Mouse (Mus musculus): ENCODE results near the gene Gen1. TPM values are rescaled to one million over a fixed set of nuclear protein-coding genes. Genes with fewer than 3 reads are reported as not detected.

Gen1 gene
- polyA plus RNA-seq, 1 experiment from 2014 or later, result 11.9 TPM

DNA sequence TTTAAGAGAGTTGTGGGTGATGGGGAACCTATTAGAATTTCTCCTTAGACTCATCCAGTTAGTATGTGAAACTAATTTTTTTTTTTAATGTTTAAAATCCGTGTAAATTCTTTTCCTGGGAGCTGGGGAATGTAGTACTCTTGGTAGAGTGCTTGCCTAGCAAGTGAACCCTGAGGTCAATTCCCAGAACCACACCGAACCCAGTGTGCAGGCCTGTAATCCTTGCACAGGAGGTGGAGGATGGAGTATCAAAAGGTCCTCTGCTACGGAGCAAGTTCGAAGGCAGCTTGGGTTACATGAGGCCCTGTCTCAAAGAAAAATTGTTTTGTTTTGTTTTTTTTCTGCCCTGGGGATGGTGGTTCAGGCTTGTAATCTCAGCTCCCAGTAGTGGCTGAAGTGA is 1.4 kb upstream of the Gen1 start:
- Histone ChIP-seq H3K27ac (0 out of 2 replicates have a peak overlapping the region, but pooled peaks have one; percentile 96), H3K36me3 (no peaks in the 10 kb centered on the region)

GRCm38 (mm10) chr12:11266282-11266985 is 833 bp upstream of the Gen1 start:
- H3K9me3 ChIP-seq, result no peaks in the 10 kb centered on the region
- ATAC-seq (ENCODE audit: borderline replicate concordance, extremely low read depth, low FRiP score, low TSS enrichment), result peak; percentile 72
- peaks cover 23% of the 10 kb centered on the region for H3K4me1 ChIP-seq
- peak overlapping the region; percentile 60 for H3K4me2 ChIP-seq
- H3K27ac ChIP-seq, result peak overlapping the region; percentile 96
- H3K4me3 ChIP-seq, result peak overlapping the region; percentile 92
- WGBS, result under 1% methylated on average over 49 of the region's 51 CpGs
- no peaks in the 10 kb centered on the region for H3K36me3 ChIP-seq
- peak overlapping the region; percentile 98 for H3K9ac ChIP-seq
- no peaks in the 10 kb centered on the region for H3K27me3 ChIP-seq

More for the DNA sequence above, 1.4 kb upstream of the Gen1 start:
- H3K9me3 ChIP-seq, result no peaks in the 10 kb centered on the region
- H3K9ac ChIP-seq, result peak overlapping the region; percentile 98
- WGBS, result 2% methylated on average over 4 of the region's 4 CpGs
- H3K4me3 ChIP-seq, result peak overlapping the region; percentile 92
- H3K4me2 ChIP-seq, result peak overlapping the region; percentile 60
- no peaks in the 10 kb centered on the region for H3K27me3 ChIP-seq
- no peak for ATAC-seq (ENCODE audit: borderline replicate concordance, extremely low read depth, low FRiP score, low TSS enrichment)
- peaks cover 23% of the 10 kb centered on the region for H3K4me1 ChIP-seq

- Histone ChIP-seq H3K4me3 (peak overlapping the region; percentile 92), H3K4me2 (peak overlapping the region; percentile 85), H3K36me3 (no peaks in the 10 kb centered on the region), H3K9me3 (no peaks in the 10 kb centered on the region), H3K4me1 (peaks cover 23% of the 10 kb centered on the region), H3K9ac (peak overlapping the region; percentile 68), H3K27ac (peak overlapping the region; percentile 96), H3K27me3 (no peaks in the 10 kb centered on the region)
- ATAC-seq (ENCODE audit: borderline replicate concordance, extremely low read depth, low FRiP score, low TSS enrichment), result no peak
- 2% methylated on average over 13 of the region's 13 CpGs for WGBS
Observed at GRCm38 (mm10) chr12:11264895-11265294, 706 bp downstream of the Gen1 start.

DNA sequence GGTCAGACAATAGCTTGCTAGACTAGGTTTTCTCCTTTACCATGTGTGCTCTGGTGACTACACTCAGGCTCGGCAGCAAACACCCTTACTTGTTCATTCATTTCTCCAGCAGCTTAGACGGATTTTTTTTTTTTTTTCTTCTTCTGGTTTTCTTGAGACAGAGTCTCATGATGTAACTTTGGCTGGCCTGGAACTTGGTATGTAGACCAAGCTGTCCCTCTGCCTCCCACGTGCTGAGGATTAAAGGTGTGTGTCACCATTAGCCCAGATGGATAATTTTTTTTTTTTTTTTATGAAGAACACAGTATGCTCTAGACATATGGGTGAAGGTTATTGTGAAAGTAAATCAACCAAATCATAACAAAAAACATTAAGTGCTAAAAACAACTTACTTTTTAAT is 15.3 kb downstream of the Gen1 start:
- ATAC-seq (ENCODE audit: borderline replicate concordance, extremely low read depth, low FRiP score, low TSS enrichment), result no peak
- Histone ChIP-seq H3K9ac (no peak overlapping the region), H3K4me2 (no peak overlapping the region), H3K4me1 (no peaks in the 10 kb centered on the region), H3K27ac (no peak overlapping the region), H3K27me3 (no peaks in the 10 kb centered on the region), H3K4me3 (no peak overlapping the region), H3K9me3 (no peaks in the 10 kb centered on the region), H3K36me3 (peaks cover 12% of the 10 kb centered on the region; the same call in 1 of the 2 replicates)
- 73% methylated on average over 3 of the region's 3 CpGs for WGBS

DNA sequence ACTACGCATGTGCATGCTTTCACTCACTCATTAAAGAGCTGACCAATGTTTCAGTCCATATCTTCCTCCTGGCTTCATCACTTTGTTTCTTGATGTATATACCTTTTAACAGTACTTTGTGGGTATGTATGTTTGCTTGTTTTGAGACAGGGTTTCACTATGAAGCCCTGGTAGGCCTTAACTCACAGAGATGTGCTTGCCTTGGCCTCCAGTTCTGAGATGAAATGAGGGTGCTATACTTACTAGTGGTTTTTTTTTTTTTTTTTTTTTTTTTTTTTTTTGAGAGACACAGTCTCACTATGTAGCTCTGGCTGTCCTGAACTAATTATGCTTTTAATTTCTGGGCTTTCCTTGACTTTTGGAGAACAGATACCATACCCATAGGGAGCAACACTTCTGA is 18.1 kb downstream of the Gen1 start:
- WGBS, result 91% methylated on average over 1 of the region's 1 CpGs
- H3K27ac ChIP-seq, result no peak overlapping the region
- no peaks in the 10 kb centered on the region for H3K4me1 ChIP-seq
- no peak overlapping the region for H3K4me2 ChIP-seq
- H3K27me3 ChIP-seq, result no peaks in the 10 kb centered on the region
- H3K9me3 ChIP-seq, result no peaks in the 10 kb centered on the region
- H3K36me3 ChIP-seq, result peaks cover 17% of the 10 kb centered on the region; the same call in 1 of the 2 replicates
- ATAC-seq (ENCODE audit: borderline replicate concordance, extremely low read depth, low FRiP score, low TSS enrichment), result no peak
- H3K4me3 ChIP-seq, result no peak overlapping the region
- no peak overlapping the region for H3K9ac ChIP-seq

DNA sequence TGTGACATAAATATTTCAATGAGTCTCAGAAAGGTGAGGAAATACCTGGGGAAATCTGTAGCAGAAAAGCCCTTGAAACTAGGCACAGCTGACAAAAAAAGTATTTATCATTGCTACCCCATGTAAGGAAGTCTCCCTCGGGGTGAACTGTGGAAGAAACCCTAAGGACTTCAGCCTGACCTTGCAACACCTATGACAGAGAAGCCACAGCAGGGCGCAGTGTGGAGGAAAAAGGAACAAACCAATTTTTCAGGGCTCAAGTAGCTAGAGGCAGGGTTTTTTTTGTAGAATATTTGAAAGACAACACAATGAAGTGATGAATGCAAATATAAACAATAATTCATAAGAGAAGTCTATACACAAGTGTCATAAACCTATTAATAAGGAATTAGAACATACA is 29.6 kb downstream of the Gen1 start:
- Histone ChIP-seq H3K4me2 (no peak overlapping the region), H3K27ac (no peak overlapping the region), H3K9me3 (no peaks in the 10 kb centered on the region), H3K9ac (no peak overlapping the region), H3K27me3 (no peaks in the 10 kb centered on the region), H3K4me3 (no peak overlapping the region), H3K36me3 (peaks cover 2% of the 10 kb centered on the region; the same call in 1 of the 2 replicates), H3K4me1 (no peaks in the 10 kb centered on the region)
- WGBS, result 54% methylated on average over 2 of the region's 2 CpGs
- ATAC-seq (ENCODE audit: borderline replicate concordance, extremely low read depth, low FRiP score, low TSS enrichment), result no peak

- no peak overlapping the region for H3K4me2 ChIP-seq
- ATAC-seq (ENCODE audit: borderline replicate concordance, extremely low read depth, low FRiP score, low TSS enrichment), result no peak
- WGBS, result 73% methylated on average over 2 of the region's 2 CpGs
- no peak overlapping the region for H3K4me3 ChIP-seq
- H3K9ac ChIP-seq, result no peak overlapping the region
- H3K27ac ChIP-seq, result no peak overlapping the region
- H3K27me3 ChIP-seq, result no peaks in the 10 kb centered on the region
- H3K9me3 ChIP-seq, result no peaks in the 10 kb centered on the region
- no peaks in the 10 kb centered on the region for H3K36me3 ChIP-seq
- H3K4me1 ChIP-seq, result peaks cover 5% of the 10 kb centered on the region
Observed at GRCm38 (mm10) chr12:11230267-11230666, 35.3 kb downstream of the Gen1 start.

DNA sequence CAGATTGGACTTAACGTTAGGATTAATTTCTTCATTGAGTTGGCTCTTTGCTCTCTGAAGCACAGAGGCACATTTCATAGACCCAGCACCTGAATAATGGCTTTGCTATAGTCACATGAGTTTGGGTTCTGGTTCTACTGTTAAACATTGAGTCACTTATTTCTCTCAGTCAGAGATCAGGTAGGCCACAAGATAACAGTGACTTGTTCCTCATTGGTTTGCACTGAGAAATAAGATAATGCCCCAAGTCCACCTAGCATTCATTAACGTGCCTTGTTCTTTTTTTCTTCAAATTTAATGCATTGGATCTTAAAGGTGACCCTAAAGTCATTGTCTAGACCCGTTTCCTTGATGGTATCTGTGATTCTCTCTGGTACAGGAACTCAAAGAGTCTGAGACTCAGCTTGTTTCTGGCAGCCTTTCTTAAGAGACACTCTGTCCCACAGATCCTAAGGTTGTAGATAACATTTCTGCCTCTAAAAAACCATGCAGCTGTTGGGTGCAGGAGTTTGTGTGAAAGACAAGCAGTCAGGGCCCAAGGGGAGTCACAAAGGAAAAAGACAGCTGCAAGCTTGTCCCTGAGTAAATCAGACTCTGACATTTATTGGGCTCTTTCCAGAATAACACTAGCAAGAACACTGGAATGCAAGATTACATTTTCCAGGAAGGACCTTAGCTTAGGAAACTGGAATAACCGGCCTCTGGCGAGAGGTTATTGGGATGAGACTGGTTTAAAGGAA is 38.9 kb downstream of the Gen1 start:
- H3K9ac ChIP-seq, result no peak overlapping the region
- no peak overlapping the region for H3K27ac ChIP-seq
- H3K4me1 ChIP-seq, result peaks cover 5% of the 10 kb centered on the region

DNA sequence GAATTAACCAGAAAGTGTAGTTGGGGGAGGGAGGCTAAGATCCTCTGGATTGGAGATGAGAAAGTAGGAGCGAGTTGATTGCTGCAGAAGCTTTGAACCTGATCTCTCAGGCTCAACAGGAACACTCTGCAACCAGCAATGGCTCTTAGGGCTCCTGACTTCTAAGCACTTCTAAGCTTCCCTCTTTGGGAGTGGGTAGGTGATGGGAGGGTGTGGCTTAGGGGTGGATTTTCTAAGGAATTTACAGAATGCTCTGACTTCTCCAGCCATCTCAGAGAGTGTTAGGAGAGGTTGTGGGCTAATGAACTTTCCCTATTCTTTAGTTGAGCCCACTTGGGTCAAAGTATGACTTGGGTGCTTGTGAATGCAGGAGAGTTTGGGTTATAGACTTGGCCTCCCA is 39.5 kb downstream of the Gen1 start:
- no peak overlapping the region for H3K4me3 ChIP-seq
- no peak overlapping the region for H3K4me2 ChIP-seq
- no peaks in the 10 kb centered on the region for H3K36me3 ChIP-seq
- H3K27me3 ChIP-seq, result no peaks in the 10 kb centered on the region
- H3K9ac ChIP-seq, result no peak overlapping the region
- no peaks in the 10 kb centered on the region for H3K9me3 ChIP-seq
- H3K4me1 ChIP-seq, result peaks cover 5% of the 10 kb centered on the region
- 46% methylated on average over 1 of the region's 1 CpGs for WGBS
- ATAC-seq (ENCODE audit: borderline replicate concordance, extremely low read depth, low FRiP score, low TSS enrichment), result no peak; the same call in 1 of the 2 replicates
- H3K27ac ChIP-seq, result no peak overlapping the region

More for the DNA sequence above, 38.9 kb downstream of the Gen1 start:
- H3K4me3 ChIP-seq, result no peak overlapping the region
- no peaks in the 10 kb centered on the region for H3K36me3 ChIP-seq
- ATAC-seq (ENCODE audit: borderline replicate concordance, extremely low read depth, low FRiP score, low TSS enrichment), result peak; percentile 42; the same call in 1 of the 2 replicates
- WGBS, result 49% methylated on average over 5 of the region's 5 CpGs
- no peaks in the 10 kb centered on the region for H3K27me3 ChIP-seq
- H3K9me3 ChIP-seq, result no peaks in the 10 kb centered on the region
- H3K4me2 ChIP-seq, result no peak overlapping the region

- no peak overlapping the region for H3K9ac ChIP-seq
- WGBS, result 7% methylated on average over 5 of the region's 5 CpGs
- H3K27me3 ChIP-seq, result no peaks in the 10 kb centered on the region
- H3K4me3 ChIP-seq, result no peak overlapping the region
- H3K27ac ChIP-seq, result no peak overlapping the region
- no peak for ATAC-seq (ENCODE audit: borderline replicate concordance, extremely low read depth, low FRiP score, low TSS enrichment)
- H3K4me2 ChIP-seq, result no peak overlapping the region
- H3K4me1 ChIP-seq, result peaks cover 5% of the 10 kb centered on the region
- no peaks in the 10 kb centered on the region for H3K36me3 ChIP-seq
- H3K9me3 ChIP-seq, result no peaks in the 10 kb centered on the region
Observed at GRCm38 (mm10) chr12:11224722-11225121, 40.9 kb downstream of the Gen1 start.

DNA sequence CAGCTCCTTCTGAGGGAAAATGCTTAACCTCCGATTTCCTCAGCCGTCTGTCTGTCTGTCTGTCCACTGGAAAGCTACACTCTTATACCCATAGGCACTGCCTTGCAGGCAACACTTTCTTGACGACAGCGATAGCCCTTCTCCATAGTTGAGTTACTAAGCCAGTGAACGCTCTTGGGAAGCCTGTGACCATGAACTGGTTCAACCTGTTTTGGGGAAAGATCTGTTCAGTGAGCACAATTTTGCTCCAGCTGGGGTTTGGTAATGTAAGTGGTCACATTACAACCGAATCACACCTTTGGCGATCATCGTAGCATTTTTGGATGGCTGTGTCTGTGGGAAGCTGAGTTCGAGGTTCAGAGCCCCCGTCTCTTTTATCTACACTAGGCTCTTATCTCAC is 42.5 kb downstream of the Gen1 start:
- WGBS, result 65% methylated on average over 10 of the region's 10 CpGs
- Histone ChIP-seq H3K4me2 (no peak overlapping the region), H3K9me3 (no peaks in the 10 kb centered on the region), H3K36me3 (no peaks in the 10 kb centered on the region), H3K4me3 (no peak overlapping the region), H3K27ac (no peak overlapping the region), H3K27me3 (no peaks in the 10 kb centered on the region), H3K4me1 (peaks cover 5% of the 10 kb centered on the region), H3K9ac (no peak overlapping the region)
- ATAC-seq (ENCODE audit: borderline replicate concordance, extremely low read depth, low FRiP score, low TSS enrichment), result no peak

- 67% methylated on average over 3 of the region's 3 CpGs for WGBS
- Histone ChIP-seq H3K4me2 (no peak overlapping the region), H3K27me3 (no peaks in the 10 kb centered on the region), H3K36me3 (no peaks in the 10 kb centered on the region), H3K9ac (no peak overlapping the region), H3K9me3 (no peaks in the 10 kb centered on the region), H3K27ac (no peak overlapping the region), H3K4me3 (no peak overlapping the region), H3K4me1 (peaks cover 5% of the 10 kb centered on the region)
- ATAC-seq (ENCODE audit: borderline replicate concordance, extremely low read depth, low FRiP score, low TSS enrichment), result no peak
Observed at GRCm38 (mm10) chr12:11222566-11222965, 43.0 kb downstream of the Gen1 start.

All from lung, embryonic 15.5 days (tissue).